Mouse (Mus musculus) liver, embryonic 12.5 days (tissue): Measurements from ENCODE around the gene Zfp784. TPM values are rescaled to one million over a fixed set of nuclear protein-coding genes. Genes with fewer than 3 reads are reported as not detected.
"Not testable (repeated sequence)": the region's sequence is repeated elsewhere in the genome, so short reads cannot be mapped to it uniquely, and the experiment has no call there.

Experiments used
- ATAC-seq: fragments of 200-750 bp; cut with Nextera tagmentation; 2 replicates; pipeline ENCODE4 v1.8.0; 2017; ENCODE audit warnings: moderate number of reproducible peaks, mild to moderate bottlenecking, moderate library complexity
- H3K27ac ChIP-seq: fragments of 300-500 bp; sonication (generic); 2 replicates; pipeline ENCODE4 v1.5.1; 2016; ENCODE audit warnings: mild to moderate bottlenecking
- H3K27me3 ChIP-seq: fragments of 300-500 bp; sonication (generic); replicated peaks from 2 replicates; pipeline ENCODE4 v1.6.1; 2016; ENCODE audit warnings: mild to moderate bottlenecking, moderate library complexity
- H3K36me3 ChIP-seq: fragments of 300-500 bp; sonication (generic); 2 replicates; pipeline ENCODE4 v1.6.1; 2016; ENCODE audit warnings: mild to moderate bottlenecking, moderate library complexity
- H3K4me1 ChIP-seq: fragments of 300-500 bp; sonication (generic); 2 replicates; pipeline ENCODE4 v1.6.1; 2016
- H3K4me2 ChIP-seq: fragments of 300-500 bp; sonication (generic); 2 replicates; pipeline ENCODE4 v1.6.1; 2016; ENCODE audit warnings: mild to moderate bottlenecking, moderate library complexity
- H3K4me3 ChIP-seq: fragments of 300-500 bp; sonication (generic); 2 replicates; pipeline ENCODE4 v1.5.1; 2016; ENCODE audit warnings: mild to moderate bottlenecking, moderate library complexity
- H3K9ac ChIP-seq: fragments of 300-500 bp; sonication (generic); 2 replicates; pipeline ENCODE4 v1.6.1; 2016; ENCODE audit warnings: mild to moderate bottlenecking, moderate library complexity
- H3K9me3 ChIP-seq: fragments of 300-500 bp; sonication (generic); replicated peaks from 2 replicates; pipeline ENCODE4 v1.6.1; 2016; ENCODE audit warnings: mild to moderate bottlenecking, moderate library complexity
- WGBS: fragments of 180-500 bp; shearing (Covaris S2); methylation state at CpG from one replicate; pipeline ENCODE4 v1.1.7; 2016; ENCODE audit not compliant: insufficient replicate concordance; 5-methylcytosine and 5-hydroxymethylcytosine counted together
- polyA plus RNA-seq: library from polyadenylated mRNA; unstranded; fragments of >200 nt; fragmentation: Nextera tagmentation; extraction: Ambion mirVana; gene quantifications from 2 replicates; pipeline ENCODE4 v1.2.1, GENCODE M21; 2016

Zfp784 gene
- polyA plus RNA-seq, 1 experiment from 2014 or later = 1.3 TPM

- Histone ChIP-seq H3K9ac (no peak overlapping the region), H3K9me3 (0 out of 2 replicates have a peak, but pooled peaks cover 5% of the 10 kb centered on the region), H3K36me3 (peaks cover 39% of the 10 kb centered on the region), H3K4me2 (no peak overlapping the region), H3K4me1 (peaks cover 52% of the 10 kb centered on the region), H3K27ac (no peak overlapping the region), H3K4me3 (no peak overlapping the region), H3K27me3 (no peaks in the 10 kb centered on the region)
- WGBS = 85% methylated on average over 16 of the region's 16 CpGs
- no peak for ATAC-seq
These were observed 20.9 kb downstream of the Zfp784 start for GRCm38 (mm10) chr7:5017352-5017751.

- no peak for ATAC-seq
- Histone ChIP-seq H3K9me3 (0 out of 2 replicates have a peak, but pooled peaks cover 5% of the 10 kb centered on the region), H3K27ac (no peak overlapping the region), H3K27me3 (no peaks in the 10 kb centered on the region), H3K36me3 (peaks cover 39% of the 10 kb centered on the region), H3K4me2 (no peak overlapping the region), H3K9ac (no peak overlapping the region), H3K4me3 (no peak overlapping the region), H3K4me1 (peaks cover 48% of the 10 kb centered on the region)
- 86% methylated on average over 2 of the region's 2 CpGs for WGBS
These were observed 21.3 kb downstream of the Zfp784 start for GRCm38 (mm10) chr7:5016920-5017319.

GRCm38 (mm10) chr7:5016057-5016456 lies 22.2 kb downstream of the Zfp784 start:
- peaks cover 40% of the 10 kb centered on the region for H3K4me1 ChIP-seq
- H3K27ac ChIP-seq = peak overlapping the region; percentile 97
- 51% methylated on average over 3 of the region's 3 CpGs for WGBS
- H3K36me3 ChIP-seq = peaks cover 42% of the 10 kb centered on the region
- no peaks in the 10 kb centered on the region for H3K27me3 ChIP-seq
- 0 out of 2 replicates have a peak, but pooled peaks cover 5% of the 10 kb centered on the region for H3K9me3 ChIP-seq
- no peak for ATAC-seq
- H3K4me2 ChIP-seq = peak overlapping the region; percentile 85
- peak overlapping the region; percentile 78 for H3K4me3 ChIP-seq
- H3K9ac ChIP-seq = peak overlapping the region; percentile 85

GRCm38 (mm10) chr7:5015118-5016001 lies 22.9 kb downstream of the Zfp784 start, which contains the start of gene Gm44973:
Gm44973 (plus strand) TSS chr7:5015496.
- peak within 1 kb of the TSS; percentile 85 for H3K4me2 ChIP-seq
- H3K4me3 ChIP-seq = peak within 1 kb of the TSS; percentile 78
- no peaks in the 10 kb centered on the region for H3K27me3 ChIP-seq
- peak within 1 kb of the TSS; percentile 97 for H3K27ac ChIP-seq
- peaks cover 36% of the 10 kb centered on the region for H3K4me1 ChIP-seq
- ATAC-seq = peak; percentile 76
- H3K9me3 ChIP-seq = 0 out of 2 replicates have a peak, but pooled peaks cover 5% of the 10 kb centered on the region
- peak within 1 kb of the TSS; percentile 85 for H3K9ac ChIP-seq
- H3K36me3 ChIP-seq = peaks cover 49% of the 10 kb centered on the region
- under 1% methylated on average over 52 of the region's 76 CpGs for WGBS

- under 1% methylated on average over 41 of the region's 42 CpGs for WGBS
- H3K27me3 ChIP-seq = no peaks in the 10 kb centered on the region
- H3K4me1 ChIP-seq = peaks cover 32% of the 10 kb centered on the region
- peak within 1 kb of the TSS; percentile 78 for H3K4me3 ChIP-seq
- peak within 1 kb of the TSS; percentile 85 for H3K4me2 ChIP-seq
- 0 out of 2 replicates have a peak, but pooled peaks cover 5% of the 10 kb centered on the region for H3K9me3 ChIP-seq
- peak within 1 kb of the TSS; percentile 97 for H3K27ac ChIP-seq
- ATAC-seq = peak; percentile 77
- peak within 1 kb of the TSS; percentile 85 for H3K9ac ChIP-seq
- peaks cover 58% of the 10 kb centered on the region for H3K36me3 ChIP-seq
These were observed 23.8 kb downstream of the Zfp784 start, which contains the start of the genes Zfp524 and Fiz1 for GRCm38 (mm10) chr7:5014251-5015117. Zfp524 (plus strand) TSS chr7:5014415. Fiz1 (minus strand) TSS chr7:5014697.

- Histone ChIP-seq H3K27ac (peak overlapping the region; percentile 41; the same call in 1 of the 2 replicates), H3K27me3 (no peaks in the 10 kb centered on the region), H3K9me3 (0 out of 2 replicates have a peak, but pooled peaks cover 5% of the 10 kb centered on the region), H3K36me3 (peaks cover 68% of the 10 kb centered on the region), H3K4me3 (peak overlapping the region; percentile 78), H3K4me1 (peaks cover 25% of the 10 kb centered on the region), H3K9ac (peak overlapping the region; percentile 85), H3K4me2 (peak overlapping the region; percentile 85)
- ATAC-seq = no peak
- 82% methylated on average over 27 of the region's 27 CpGs for WGBS
These were observed 25.3 kb downstream of the Zfp784 start for GRCm38 (mm10) chr7:5012681-5013513.

GRCm38 (mm10) chr7:5008229-5008628 lies 30.0 kb downstream of the Zfp784 start:
- Histone ChIP-seq H3K36me3 (peaks cover 71% of the 10 kb centered on the region), H3K4me2 (no peak overlapping the region), H3K27ac (no peak overlapping the region; the same call in 1 of the 2 replicates), H3K4me3 (no peak overlapping the region), H3K27me3 (peaks cover 5% of the 10 kb centered on the region; the same call in 1 of the 2 replicates), H3K4me1 (peaks cover 8% of the 10 kb centered on the region), H3K9me3 (peaks cover 7% of the 10 kb centered on the region; the same call in 1 of the 2 replicates), H3K9ac (no peak overlapping the region)
- no peak for ATAC-seq
- WGBS = 90% methylated on average over 26 of the region's 26 CpGs

GRCm38 (mm10) chr7:5002876-5003275 lies 35.4 kb downstream of the Zfp784 start:
- H3K36me3 ChIP-seq = peaks cover 18% of the 10 kb centered on the region
- not testable (repeated sequence) for H3K27me3 ChIP-seq, H3K9ac ChIP-seq, H3K4me1 ChIP-seq, H3K27ac ChIP-seq, H3K4me2 ChIP-seq, H3K4me3 ChIP-seq, ATAC-seq
- WGBS = 68% methylated on average over 8 of the region's 8 CpGs
- peaks cover 11% of the 10 kb centered on the region for H3K9me3 ChIP-seq

GRCm38 (mm10) chr7:4999876-5000275 lies 38.4 kb downstream of the Zfp784 start:
- no peaks in the 10 kb centered on the region for H3K36me3 ChIP-seq
- no peak overlapping the region for H3K9ac ChIP-seq
- no peaks in the 10 kb centered on the region for H3K4me1 ChIP-seq
- WGBS = 55% methylated on average over 2 of the region's 2 CpGs
- H3K4me3 ChIP-seq = no peak overlapping the region
- no peak overlapping the region for H3K4me2 ChIP-seq
- ATAC-seq = no peak
- H3K27me3 ChIP-seq = peaks cover 32% of the 10 kb centered on the region
- peaks cover 11% of the 10 kb centered on the region for H3K9me3 ChIP-seq
- no peak overlapping the region for H3K27ac ChIP-seq

GRCm38 (mm10) chr7:4996934-4997333 lies 41.3 kb downstream of the Zfp784 start:
- ATAC-seq = no peak
- Histone ChIP-seq H3K36me3 (peaks cover 17% of the 10 kb centered on the region), H3K4me1 (no peaks in the 10 kb centered on the region), H3K4me2 (no peak overlapping the region), H3K9ac (no peak overlapping the region), H3K27me3 (peaks cover 55% of the 10 kb centered on the region), H3K9me3 (no peaks in the 10 kb centered on the region), H3K27ac (no peak overlapping the region), H3K4me3 (no peak overlapping the region)
- WGBS = 56% methylated on average over 7 of the region's 8 CpGs
